Mouse (Mus musculus): Measurements from ENCODE around the gene Pate2.

GRCm38 (mm10) chr9:35548455-35548854 lies 21.6 kb upstream of the Pate2 start:
- TF ChIP-seq EP300 (optimal IDR thresholded peaks at IDR 0.05) (no peak), CTCF (IDR thresholded peaks at IDR 0.05; ENCODE audit: low read depth) (no peak)

Measured in stomach, postnatal 0 days (tissue).